Mouse (Mus musculus) 3T3-L1 (cell line): ENCODE data around the gene Slc25a33.
"Not testable (repeated sequence)": the region's sequence is repeated elsewhere in the genome, so short reads cannot be mapped to it uniquely, and the experiment has no call there.

Experiments used
- DNase-seq: peaks from one replicate; pipeline ENCODE4 v3.0.0-alpha.2; 2015; ENCODE audit warnings: low read depth, low spot score

Slc25a33 gene

DNA sequence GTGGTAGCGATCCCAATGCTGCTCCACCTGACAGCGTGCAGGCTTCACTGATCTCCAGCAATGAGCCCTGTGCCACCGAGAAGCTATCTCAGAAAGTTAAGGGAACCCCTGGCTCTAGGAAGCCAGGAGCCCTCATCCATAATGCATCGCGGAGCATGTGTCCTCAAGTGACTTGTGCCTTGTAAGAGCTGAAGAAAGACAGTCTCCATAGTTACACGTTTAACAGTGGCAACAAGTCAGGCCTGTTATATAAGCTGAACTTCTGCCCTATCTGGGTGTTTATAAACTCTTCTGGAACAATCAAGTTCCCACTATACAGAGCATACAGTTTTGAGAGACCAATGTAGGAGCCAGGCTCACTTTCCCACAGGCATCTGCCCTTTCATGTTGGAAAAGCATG is 15.7 kb downstream of the Slc25a33 start:
- no peak for DNase-seq

DNA sequence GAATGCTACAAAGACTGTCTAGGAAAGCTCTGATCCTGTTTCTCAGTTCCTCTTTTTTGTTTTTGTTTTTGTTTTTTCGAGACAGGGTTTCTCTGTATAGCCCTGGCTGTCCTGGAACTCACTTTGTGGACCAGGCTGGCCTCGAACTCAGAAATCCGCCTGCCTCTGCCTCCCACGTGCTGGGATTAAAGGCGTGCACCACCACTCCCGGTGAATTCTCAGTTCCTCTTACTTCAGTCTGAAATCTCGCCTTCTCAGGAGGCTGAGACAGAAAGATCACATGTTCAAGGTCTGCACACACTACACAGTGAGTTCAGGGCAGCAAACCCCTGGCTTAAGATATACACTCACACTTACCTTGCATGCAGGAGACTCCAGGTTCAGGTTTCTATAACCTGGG is 17.5 kb downstream of the Slc25a33 start:
- not testable (repeated sequence) for DNase-seq

DNA sequence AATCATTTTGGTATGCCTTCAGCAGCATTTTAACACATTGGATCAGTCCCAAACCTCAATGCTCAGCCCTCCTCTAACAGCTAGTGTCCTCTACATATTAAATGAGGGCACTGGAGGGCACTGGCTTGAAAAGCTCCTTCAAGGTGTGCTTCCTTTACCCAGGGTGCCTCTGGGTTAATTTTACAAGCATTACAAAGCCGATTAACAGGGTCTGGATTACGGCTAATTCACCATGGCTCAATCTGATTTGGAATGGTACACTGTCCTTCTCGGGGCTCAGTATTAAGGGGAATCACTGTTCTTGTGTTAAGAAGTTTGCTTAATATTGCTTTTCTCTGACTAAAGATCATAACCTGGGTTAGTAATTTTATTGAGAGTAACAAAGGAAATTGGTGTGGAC is 21.2 kb downstream of the Slc25a33 start:
- DNase-seq: no peak

DNA sequence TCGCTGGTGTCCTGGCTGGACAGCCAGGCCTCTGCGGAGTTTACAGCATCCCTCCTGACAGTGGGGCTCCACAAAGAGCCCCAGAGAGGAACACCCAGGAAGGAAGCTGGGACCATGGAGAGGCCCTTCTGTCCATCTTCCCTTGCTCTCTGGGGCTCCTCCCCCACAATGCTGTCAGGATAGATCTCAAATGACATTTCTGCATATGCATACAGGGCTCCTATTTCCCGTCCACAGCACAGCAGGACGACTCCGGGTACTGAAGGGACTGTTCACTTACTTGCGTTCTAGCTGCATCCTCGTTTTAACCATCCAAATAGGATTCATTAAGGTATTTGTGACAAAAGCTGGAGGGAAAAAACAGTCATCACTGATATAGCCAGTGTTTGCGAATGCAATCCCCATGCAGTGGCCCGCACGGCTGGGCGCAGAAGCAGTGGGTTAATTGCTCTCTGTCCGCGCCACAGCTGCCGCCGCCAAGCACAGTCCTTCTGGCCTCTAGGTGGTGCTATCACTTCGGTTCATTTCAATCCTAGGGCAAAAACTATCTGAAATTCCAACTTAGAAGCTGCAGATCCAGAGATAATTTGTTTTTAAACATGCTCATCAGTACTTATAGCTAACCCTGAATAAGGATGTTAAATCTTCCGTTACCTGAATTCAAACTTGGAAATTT is 21.8 kb downstream of the Slc25a33 start:
- peak; percentile 74 for DNase-seq

DNA sequence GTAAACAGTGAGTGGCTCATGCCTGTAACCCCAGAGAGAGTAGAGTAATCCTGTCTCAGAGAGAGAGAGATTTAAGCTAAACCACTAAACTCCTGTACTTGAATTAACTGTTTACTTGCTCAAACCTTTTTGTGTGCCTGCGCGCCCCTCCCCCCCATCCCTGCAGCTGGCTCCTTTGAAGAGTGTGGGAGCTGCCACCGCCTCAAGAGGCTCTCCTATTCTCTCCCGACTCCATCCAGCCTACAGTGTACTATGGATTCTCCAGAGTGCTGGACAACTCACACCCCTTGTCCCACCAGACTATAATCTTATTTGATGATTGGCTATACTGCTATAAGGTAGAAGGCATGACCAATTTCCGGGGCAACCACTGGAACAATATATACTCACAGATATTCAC is 23.4 kb downstream of the Slc25a33 start:
- no peak for DNase-seq

DNA sequence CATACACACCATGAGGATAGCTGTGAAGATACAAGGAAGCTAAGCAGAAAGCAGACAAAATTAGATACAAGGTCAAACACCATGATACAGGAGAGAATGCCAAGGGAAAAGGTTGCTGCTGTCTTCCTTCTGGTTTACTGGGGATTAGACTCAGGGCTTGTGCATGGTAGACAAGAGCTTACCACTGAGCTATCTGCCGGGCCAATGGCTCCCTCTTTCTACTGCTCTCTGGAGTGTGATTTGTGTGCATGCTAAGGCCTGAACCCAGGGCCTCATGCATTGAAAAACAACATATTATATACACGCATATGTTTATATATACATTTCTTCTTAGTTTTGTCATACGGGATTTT is 24.4 kb downstream of the Slc25a33 start:
- DNase-seq: not testable (repeated sequence)

DNA sequence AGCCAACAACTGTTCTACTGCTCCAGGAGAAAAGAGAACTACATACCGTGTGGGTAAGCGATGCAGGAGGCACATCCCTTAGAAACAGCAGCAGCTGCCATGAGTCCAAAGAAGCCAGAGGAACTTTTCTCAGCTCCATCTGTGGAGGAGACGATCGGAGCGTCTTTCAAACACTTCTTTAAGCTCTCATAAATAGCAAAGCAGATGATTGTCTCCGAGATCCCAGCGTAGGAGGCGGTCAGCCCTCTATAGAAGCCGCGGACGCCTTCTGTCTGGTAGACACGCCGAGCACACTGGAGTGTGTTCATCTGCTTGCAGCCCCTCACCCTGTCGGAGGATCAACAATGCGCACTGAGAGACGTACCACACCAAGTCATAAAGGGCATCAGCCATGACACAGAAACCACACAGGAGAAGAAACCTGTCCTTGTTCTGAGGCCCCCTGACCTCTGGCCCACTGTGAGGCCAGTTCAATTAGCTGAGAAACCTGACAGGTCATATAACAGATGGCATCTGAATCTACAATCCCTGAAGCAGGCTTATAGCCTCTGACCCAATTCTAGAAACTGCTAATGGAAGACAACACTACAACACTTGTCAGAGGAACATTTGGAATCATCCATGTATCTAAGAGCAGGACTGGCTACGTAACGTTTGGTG is 24.9 kb downstream of the Slc25a33 start:
- DNase-seq: no peak

DNA sequence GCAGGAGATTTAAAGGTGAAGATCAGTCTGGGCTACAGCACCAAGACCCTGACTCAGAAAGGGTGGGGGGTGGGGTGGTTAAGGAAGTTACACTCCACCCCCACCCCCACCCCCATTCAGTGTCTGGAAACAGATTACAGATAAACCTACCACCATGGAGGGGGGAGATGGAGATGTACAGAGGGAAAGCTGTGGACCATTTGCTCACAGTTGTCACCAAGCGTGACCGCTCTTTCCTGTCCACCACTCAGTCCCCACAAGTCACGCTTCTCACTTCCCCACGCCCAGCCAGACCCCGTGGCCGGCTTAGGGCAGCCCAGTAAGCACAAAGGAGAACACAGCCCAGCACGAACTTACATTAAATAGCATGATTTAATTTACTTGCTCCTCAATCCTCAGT is 30.0 kb downstream of the Slc25a33 start:
- DNase-seq: no peak

DNA sequence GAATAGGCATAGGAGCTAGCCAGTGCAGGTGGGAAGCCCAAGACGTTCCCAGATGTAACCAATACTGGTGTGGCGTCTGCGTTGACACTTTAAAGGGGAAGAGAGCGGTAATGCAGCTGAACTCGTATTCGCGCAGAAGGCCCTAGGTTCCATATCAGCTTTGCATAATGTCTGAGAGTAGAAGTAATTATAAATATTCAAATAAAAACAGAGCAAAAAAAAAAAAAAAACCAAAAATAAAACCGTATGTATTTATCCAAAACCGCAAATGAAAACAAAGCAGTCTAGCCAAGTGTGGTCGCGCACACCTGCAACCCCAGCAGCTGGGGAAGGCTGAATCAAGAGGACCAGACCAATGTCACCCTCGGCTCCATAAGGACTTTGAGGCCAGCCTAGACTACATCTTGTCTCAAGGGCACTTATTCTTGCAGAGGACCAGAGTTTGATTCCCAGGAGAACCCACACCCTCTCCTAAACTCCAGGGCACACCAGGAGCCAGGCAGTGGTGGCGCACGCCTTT is 32.0 kb downstream of the Slc25a33 start:
- no peak for DNase-seq

DNA sequence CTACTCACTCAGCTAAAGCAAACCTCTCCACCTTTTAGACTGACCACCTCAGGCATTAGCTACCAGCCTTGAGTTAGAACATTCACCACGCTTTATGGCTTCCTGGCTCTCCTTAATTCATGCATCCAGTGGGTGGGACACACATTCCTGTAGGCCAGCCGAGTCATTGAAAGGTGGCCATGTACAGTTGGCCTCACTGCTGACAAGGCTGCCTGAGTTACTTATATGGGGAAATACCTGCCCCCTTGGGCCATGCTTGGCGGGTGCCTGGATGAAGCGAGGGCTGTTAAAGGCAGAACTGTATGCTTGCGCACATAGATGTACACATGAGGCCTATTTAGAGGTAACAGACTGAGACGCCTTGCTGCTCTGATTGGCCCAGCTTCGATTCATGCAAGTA is 33.8 kb downstream of the Slc25a33 start:
- no peak for DNase-seq

DNA sequence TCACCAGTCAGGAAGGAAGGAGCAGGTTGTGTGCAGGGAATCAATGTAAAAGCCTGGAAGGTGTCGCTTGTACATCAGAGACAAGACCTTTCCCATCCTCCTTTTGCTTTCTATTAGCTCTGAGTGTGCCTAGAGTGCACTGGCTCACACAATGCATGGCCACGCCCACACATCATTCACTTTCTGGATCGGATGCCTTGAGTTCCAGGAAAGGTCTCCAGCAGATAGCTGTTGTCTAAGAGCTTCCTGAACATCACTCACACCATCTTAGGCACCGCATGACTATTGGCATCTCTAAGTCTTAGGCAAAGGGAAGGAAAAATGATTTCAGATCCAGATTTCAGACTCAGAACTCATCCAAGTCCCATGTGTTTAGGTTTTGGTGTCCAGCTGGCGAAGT is 34.6 kb downstream of the Slc25a33 start:
- DNase-seq: no peak

DNA sequence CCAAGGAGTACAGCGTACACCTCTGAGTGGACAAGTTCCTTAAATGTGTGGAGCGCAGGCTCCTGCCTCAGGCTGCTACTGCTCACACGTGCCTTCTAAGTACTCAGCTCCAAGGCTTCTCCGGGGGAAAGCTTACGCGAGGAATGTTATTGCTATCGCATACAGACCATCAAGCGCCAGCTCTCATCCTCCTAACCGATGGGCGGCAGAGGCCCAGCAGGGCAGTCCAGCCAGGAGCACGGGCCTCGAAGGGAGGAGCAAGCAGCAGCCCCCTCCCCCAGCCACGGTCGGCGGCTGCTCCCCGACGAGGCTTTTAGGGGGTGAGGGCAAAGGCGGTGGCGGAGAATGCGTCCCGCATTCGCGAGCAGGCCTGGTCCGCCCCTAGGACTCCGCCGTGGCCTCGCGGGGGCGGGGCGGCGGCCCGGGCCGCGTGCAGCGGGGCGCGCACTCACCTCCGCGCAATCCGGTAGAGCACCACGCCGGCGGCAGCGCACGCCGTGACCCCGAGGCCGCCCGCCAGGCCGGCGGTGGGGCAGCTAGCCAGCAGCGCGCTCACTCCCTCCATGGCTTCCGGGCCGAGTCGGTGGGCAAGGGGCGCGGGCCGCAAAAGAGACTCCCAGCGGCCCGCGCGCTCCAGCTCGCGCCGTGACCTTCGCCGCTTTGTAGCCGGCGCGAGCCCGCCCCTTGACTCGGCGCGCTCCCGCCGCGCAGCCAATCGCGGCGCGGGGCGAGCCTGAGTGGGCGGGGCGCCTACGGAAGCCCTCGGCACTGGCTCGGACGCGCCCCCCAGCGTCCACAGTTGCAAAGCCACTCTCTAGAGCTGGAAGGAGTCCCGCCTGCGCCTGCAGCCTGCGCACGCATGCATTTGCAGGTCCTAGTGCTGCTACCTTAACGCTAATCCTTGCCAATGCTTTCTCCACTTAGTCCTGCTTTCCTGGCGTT is 36.4 kb downstream of the Slc25a33 start, which contains the start of gene Tmem201:
Tmem201 (minus strand) TSS at position 662 of the 942 bp plus-strand sequence.
- DNase-seq: peak; percentile 87

DNA sequence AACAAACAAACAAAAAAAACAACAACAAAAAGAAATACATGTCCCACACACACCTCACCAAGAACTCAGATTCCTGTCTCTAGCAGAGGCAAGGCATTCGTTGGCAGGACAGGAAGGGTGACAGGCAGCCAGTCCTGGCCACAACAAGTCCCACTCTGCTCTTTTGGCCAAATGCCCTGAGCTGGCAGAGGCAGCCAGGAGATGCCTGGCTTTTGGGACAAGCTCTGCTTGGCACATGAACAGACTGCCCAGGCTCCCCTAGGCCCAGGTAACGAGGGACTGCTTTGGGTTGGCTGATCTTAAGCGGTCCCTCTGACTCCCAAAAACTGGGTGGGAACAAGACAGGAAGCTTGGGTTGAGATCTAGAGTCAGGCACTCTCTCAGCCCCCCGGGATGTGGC is 37.5 kb downstream of the Slc25a33 start:
- peak; percentile 43 for DNase-seq

DNA sequence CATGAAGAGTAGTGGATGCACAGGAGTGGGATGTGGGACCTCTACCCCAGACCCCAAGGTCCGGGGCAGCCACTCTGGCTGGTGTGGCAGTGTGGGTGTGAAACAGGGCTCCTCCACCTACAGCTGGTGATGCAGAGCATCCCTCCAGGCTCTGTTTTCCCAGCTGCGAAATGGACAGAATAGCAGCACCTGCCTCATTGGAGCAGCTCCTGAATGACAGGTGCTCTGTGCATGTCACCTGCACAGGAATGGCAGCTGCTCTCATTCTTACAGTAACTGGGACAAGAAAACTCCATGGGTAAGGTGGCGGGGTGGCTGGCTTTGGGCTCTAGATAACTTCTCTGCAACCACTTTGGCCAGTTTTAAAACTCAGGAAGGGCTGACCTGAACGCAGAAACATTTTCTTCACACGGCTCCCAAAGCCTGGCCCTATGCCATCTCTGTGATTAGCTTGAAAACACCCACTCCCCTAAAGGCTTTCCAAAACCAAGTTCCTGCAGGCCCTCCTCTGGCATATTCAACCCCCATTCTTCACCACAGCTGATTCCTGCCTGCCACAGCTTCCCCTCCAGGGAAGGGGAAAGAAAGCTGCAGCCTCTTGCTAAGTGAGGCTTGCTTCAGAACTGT is 38.3 kb downstream of the Slc25a33 start:
- DNase-seq: no peak

DNA sequence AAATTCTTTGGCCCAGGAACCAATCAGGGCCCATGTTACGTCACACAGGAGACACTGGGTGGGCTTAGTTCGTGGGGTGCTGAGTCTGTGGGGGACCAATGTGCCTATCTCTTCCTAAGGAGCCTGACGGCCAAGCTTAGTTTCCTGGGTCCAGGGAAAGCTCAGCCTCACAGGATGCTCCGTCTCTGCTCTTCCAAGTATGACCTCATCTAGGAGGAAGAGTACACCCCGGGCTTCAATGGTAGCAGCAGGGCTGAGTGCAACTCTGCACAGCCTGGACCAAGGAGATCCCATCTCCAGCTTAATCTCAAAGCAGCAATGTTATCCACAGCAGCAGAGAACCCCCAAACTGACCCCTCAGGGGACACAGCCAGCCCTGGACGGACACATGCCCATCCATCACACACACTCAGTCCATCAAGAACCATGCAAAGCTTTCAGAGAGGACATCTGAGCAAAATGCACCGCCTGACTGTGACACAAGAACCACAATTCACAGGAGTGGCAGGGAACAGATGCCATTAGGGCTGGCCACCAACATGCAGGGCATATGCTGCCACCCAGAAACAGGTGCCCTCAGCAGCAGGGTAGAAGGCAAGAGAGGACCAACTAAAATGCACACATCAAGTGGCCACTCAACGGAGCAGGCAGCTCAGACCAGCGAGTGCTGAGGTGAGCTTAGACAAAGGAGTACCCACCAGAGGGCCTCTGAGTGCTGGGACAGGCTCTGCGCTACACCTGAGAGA is 39.2 kb downstream of the Slc25a33 start:
- DNase-seq: no peak

DNA sequence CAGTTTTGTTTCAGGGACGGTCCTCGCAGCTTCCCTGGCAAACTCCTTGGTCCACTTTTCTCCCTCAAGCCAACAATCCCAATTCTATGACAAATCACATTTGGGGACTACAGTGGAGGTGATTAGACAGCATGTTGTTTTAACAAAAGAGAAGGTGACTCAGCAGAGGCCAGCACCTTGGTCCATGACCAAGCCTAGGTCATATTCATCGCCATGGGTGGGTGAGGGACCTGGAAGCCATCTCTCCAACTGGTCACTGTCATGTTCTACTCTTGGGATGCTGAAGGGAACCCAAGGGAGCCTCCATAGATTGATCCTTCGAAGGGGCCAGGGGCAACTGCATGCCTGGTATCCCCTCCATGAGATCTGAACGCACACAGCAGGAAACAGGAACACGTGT is 39.8 kb downstream of the Slc25a33 start:
- DNase-seq: no peak

DNA sequence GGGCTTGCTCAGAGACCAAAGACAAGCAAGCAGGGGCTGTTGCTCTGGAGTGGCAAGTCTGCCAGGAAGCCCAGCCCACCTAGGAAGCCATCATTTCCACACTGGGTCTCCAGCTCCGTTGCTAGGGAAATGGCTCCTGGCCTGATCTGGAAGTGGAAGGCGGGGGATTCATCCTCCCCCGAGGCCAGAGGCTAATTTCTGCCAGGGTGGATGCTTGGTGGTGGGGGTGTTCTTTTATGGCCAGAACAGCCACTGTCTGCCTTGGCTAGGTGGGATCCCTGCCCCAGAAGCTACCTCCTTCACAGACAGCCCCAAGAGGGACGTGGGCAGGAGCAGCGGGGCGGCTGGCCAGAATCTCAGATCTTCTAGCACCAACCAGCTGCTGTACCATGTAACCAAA is 40.3 kb downstream of the Slc25a33 start:
- no peak for DNase-seq

DNA sequence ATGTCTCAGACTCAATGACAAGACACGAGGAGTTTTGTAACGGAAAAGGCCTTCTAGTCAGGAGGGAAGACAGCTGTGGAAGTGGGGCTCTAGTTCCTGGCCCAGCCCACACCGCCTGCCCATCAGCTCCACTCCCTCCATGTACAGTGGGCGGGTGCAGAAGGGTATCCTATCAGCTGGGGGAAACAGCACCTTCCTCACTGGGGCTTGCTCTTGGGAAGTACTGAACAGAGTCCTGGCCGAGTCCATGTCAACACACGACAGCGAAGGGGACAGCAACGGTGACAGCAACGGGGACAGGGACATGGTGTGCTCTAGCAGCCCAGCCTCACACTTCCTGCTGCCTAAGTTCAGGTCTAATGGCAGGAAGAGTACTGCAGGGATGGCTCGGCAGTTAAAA is 41.3 kb downstream of the Slc25a33 start:
- DNase-seq: no peak

DNA sequence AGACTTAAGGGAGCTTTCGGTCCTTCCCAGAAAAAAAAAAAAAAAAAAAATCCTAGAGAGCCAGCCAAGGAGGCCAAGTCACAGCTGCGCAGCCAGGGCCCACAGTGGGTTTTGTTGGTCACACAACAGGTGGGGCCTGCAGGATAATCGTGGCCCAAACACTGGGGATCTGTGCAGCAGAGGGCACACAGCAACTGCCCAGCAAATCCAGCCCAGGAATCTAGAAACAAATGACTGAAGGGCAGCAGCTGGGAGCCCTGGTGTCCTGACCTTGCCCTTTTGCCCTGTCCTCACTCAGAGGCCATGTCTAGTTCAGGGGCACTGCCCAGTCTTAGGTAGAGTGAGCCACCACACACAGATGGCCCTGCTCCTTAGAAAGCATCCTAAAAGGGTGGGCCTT is 41.8 kb downstream of the Slc25a33 start:
- no peak for DNase-seq

DNA sequence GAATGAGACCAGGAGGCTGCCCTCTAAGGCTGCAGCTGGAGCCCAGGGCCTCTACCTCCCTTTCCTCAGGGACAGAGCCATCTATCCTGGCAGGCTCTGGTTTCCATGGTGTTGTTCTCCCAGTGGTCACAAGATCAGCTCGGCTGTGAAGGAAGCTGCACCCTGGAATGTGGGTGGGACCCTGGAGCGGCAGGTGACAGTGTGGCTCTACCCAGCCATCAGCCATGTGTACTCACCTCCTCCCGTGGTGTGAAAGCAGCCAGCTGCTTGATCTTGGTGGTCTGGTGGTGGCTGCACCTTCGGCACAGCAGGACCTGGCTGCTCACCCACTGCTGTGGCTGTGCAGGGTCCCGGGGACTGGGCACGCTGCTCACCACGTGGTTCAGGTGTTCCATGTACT is 43.2 kb downstream of the Slc25a33 start:
- no peak for DNase-seq

DNA sequence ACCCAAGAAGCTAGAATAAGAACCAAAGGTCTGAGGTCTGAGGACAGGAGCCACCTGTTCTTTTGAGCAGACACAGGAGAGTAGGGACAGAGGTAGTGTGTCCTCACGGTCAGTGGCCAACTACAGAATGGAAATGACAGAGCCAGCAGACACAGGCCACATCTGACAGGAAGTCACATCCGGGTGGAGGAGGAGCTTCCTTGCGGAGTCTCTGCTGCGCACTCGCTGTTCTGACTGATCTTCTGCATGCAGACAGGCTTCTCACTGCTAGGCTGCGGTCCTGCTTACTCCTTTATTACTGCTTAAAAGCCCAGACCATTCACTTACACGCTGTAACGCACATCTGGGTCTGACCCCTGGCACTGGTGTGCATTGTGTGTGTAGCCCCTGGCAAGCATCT is 45.3 kb downstream of the Slc25a33 start:
- no peak for DNase-seq
